Mouse (Mus musculus) erythroblast, embryonic 14.5 days (primary cell): ENCODE measurements around the gene Fhl3.

ENCODE experiments used
- GATA1 ChIP-seq: IDR thresholded peaks from 2 replicates; pipeline ENCODE4 v1.6.1; 2012; ENCODE audit warnings: low read length, inconsistent platforms, mixed read lengths
- TAL1 ChIP-seq: IDR thresholded peaks from 3 replicates; pipeline ENCODE4 v1.6.1; 2012; ENCODE audit warnings: low read length, inconsistent platforms, mixed read lengths

DNA sequence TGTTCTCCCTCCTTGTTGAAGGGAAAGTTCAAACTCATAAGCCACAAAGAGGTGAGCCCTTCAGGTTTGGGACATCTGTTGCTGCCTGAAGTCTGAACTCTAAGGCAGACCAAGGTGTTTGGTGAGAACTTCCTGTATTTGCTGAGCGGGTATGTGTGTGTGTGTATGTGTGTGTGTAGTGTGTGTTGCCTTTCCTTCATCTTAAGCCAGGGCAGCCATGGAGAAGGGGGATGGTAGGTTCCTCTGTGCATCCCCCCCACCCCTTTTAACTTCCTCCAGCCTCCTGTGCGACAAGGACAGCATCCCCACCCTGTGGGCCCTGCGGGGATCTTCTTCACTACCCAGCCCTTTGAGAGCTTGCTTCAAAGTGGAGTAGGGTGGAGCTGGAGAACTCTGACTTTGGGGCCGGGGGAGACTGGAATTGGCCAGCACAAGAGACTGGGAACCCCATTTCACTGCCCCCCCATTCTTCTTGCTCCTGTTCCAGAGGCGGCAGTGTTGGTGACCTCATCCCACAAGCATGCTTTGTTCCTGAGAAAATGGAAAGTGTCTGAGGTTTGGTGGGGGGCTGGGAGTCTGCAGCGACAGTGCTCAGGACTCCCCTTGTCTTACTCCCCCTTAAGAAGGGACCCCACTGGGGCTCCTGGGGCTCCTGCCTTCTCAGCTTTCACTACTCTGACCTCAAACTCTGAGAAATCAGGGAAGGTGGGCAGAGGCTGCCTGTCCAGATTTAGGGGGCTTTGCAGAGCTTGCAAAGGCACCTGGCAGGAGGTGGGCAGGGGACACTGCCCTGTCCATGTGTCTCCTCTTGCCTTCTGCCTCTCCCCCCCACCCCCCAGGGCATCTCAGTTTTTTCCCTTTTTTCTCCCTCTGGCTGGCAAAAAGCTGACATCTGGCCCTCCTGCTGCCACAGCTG, 3.6 kb downstream of the Fhl3 start:
- TF ChIP-seq TAL1, result no peak
- TF ChIP-seq GATA1, result no peak
